ENCODE assay signal across 23 mouse cellular contexts in genomic region chr5:136578201-136578600, GRCm38 (mm10). TPM values are rescaled to one million over a fixed set of nuclear protein-coding genes. Genes with fewer than 3 reads are reported as not detected.
DNase-seq lines count a peak whose midpoint lies in the region; TF ChIP-seq lines count a peak whose summit lies in the region.
"Had no signal": no experiment of that assay in that cellular context is flagged by ENCODE, and none has a peak within 500 bp of the region (broad histone marks: within the 10 kb centered on the region; RNA-seq: fewer than 3 reads in every experiment).

No protein-coding gene starts in this region.

- no peak for TF ChIP-seq CTCF in C2C12 (IDR thresholded peaks at IDR 0.05; ENCODE audit: control insufficient read depth, insufficient read depth, insufficient read length)

- H3K79me2 ChIP-seq in C2C12 (ENCODE audit: control insufficient read depth, insufficient read depth): no peaks in the 10 kb centered on the region

- no peaks in the 10 kb centered on the region for H3K36me3 ChIP-seq in C2C12 (ENCODE audit: control insufficient read depth, insufficient read depth)
- H3K36me3 ChIP-seq in forebrain, embryonic 10.5 days (replicated peaks): no peaks in the 10 kb centered on the region
- H3K36me3 ChIP-seq: embryonic facial prominence, embryonic 13.5 days; embryonic facial prominence, embryonic 15.5 days; forebrain, embryonic 15.5 days had no signal

- peak; percentile 72 for DNase-seq in 3134 (ENCODE audit: extremely low read depth, insufficient read length, low spot score)
- peak; percentile 34 for DNase-seq in 3T3-L1 (ENCODE audit: low read depth, low spot score)
- DNase-seq in spleen, postnatal 4 days (ENCODE audit: low spot score in 2 of 2): no peak
- no peak for DNase-seq in layer of hippocampus, adult 9-11 months
- DNase-seq in forebrain, embryonic 10.5 days (ENCODE audit: extremely low spot score, low spot score): no peak
- DNase-seq: adrenal gland, adult 2 months; adrenal gland, postnatal 10 days; adrenal gland, postnatal 25 days; B cell, adult 2 months; cerebellum, adult 11 months; cerebellum, adult 18-20 months; cerebellum, adult 8-10 months; cerebellum, adult 9-11 months; cerebellum, postnatal 14 days; cerebellum, postnatal 36 days; embryo, embryonic 11 days; forebrain, postnatal 0 days had no signal

- no peaks in the 10 kb centered on the region for H3K79me3 ChIP-seq in C2C12 (ENCODE audit: low read depth)

- H3K27me3 ChIP-seq in C2C12 (ENCODE audit: control insufficient read depth, insufficient read depth, insufficient read length): no peaks in the 10 kb centered on the region
- peaks cover 53% of the 10 kb centered on the region for H3K27me3 ChIP-seq in forebrain, embryonic 10.5 days (ENCODE audit: poor library complexity, severe bottlenecking)

- H3K4me3 ChIP-seq in C2C12 (ENCODE audit: insufficient read depth, poor library complexity, severe bottlenecking): no peak overlapping the region
- no peak overlapping the region for H3K4me3 ChIP-seq in forebrain, embryonic 10.5 days
- H3K4me3 ChIP-seq: embryonic facial prominence, embryonic 13.5 days; embryonic facial prominence, embryonic 15.5 days; erythroblast, embryonic 14.5 days; forebrain, embryonic 13.5 days; forebrain, embryonic 15.5 days had no signal

- H3K4me1 ChIP-seq in forebrain, embryonic 10.5 days: peaks cover 16% of the 10 kb centered on the region
- H3K4me1 ChIP-seq: forebrain, embryonic 15.5 days had no signal

- H3K9me3 ChIP-seq in forebrain, embryonic 10.5 days: peaks cover 2% of the 10 kb centered on the region; the same call in 1 of the 2 replicates
- H3K9me3 ChIP-seq: embryonic facial prominence, embryonic 13.5 days; embryonic facial prominence, embryonic 15.5 days; forebrain, embryonic 13.5 days; forebrain, embryonic 15.5 days had no signal

- 47% methylated on average over 10 of the region's 10 CpGs for WGBS in forebrain, embryonic 10.5 days

- H3K27ac ChIP-seq in forebrain, embryonic 10.5 days: no peak overlapping the region
- H3K27ac ChIP-seq: embryonic facial prominence, embryonic 13.5 days; embryonic facial prominence, embryonic 15.5 days; forebrain, embryonic 13.5 days; forebrain, embryonic 15.5 days had no signal

- H3ac ChIP-seq in C2C12 (ENCODE audit: control insufficient read depth, insufficient read length, low read depth): no peak overlapping the region

TF ChIP-seq in C2C12, 6 proteins besides CTCF, POLR2A, EP300 and RAD21:
- peak; percentile 15 for TF ChIP-seq MYOD1 (IDR thresholded peaks at IDR 0.05; ENCODE audit: control insufficient read depth, insufficient read length, low read depth)
- TF ChIP-seq MAX (IDR thresholded peaks at IDR 0.05): no peak

RNA-seq across cellular contexts. Expression of gene Cux1, which starts 10.9 kb away (rescaled TPM):
- polyA plus RNA-seq in C2C12 (2012; fragmentation: generic; extraction: Trizol): 43.9 TPM
- polyA plus RNA-seq in forebrain, embryonic 10.5 days (2016; fragmentation: Nextera tagmentation; extraction: Ambion mirVana): 106 and 107 TPM in 2 replicates

Comparison
In these comparisons a context has a peak if more than half of its experiments do, and no peak if none do; other contexts are left out.
1. DNase-seq: peak in 3134 (single experiment) and 3T3-L1 (single experiment); none in spleen, postnatal 4 days (0 of 2), layer of hippocampus, adult 9-11 months (single experiment) and forebrain, embryonic 10.5 days (single experiment).